Mouse (Mus musculus) neural tube, embryonic 14.5 days (tissue): Measurements from ENCODE around the gene Trafd1. TPM values are rescaled to one million over a fixed set of nuclear protein-coding genes. Genes with fewer than 3 reads are reported as not detected.
A peak's percentile ranks its signal among the peaks of the same experiment; 100 is the strongest.

Experiments used
- ATAC-seq: fragments of 200-750 bp; cut with Nextera tagmentation; 2 replicates; pipeline ENCODE4 v1.8.0; 2017; ENCODE audit warnings: low read depth, mild to moderate bottlenecking, moderate TSS enrichment, moderate library complexity
- H3K27ac ChIP-seq: fragments of 300-500 bp; sonication (generic); 2 replicates; pipeline ENCODE4 v1.5.1; 2014; ENCODE audit warnings: low read depth, mild to moderate bottlenecking, control low read depth, low read length, moderate library complexity, mixed read lengths
- H3K27me3 ChIP-seq: fragments of 300-500 bp; sonication (generic); 2 replicates; pipeline ENCODE4 v1.6.1; 2014; ENCODE audit warnings: low read length; ENCODE audit not compliant: control insufficient read depth, insufficient read depth
- H3K36me3 ChIP-seq: fragments of 300-500 bp; sonication (generic); 2 replicates; pipeline ENCODE4 v1.6.1; 2014; ENCODE audit warnings: low read length, mixed read lengths; ENCODE audit not compliant: control insufficient read depth, insufficient read depth
- H3K4me1 ChIP-seq: fragments of 300-500 bp; sonication (generic); 2 replicates; pipeline ENCODE4 v1.6.1; 2014; ENCODE audit warnings: low read length; ENCODE audit not compliant: control insufficient read depth, insufficient read depth
- H3K4me2 ChIP-seq: fragments of 300-500 bp; sonication (generic); 2 replicates; pipeline ENCODE4 v1.6.1; 2014; ENCODE audit warnings: mild to moderate bottlenecking, low read depth, low read length, control low read depth
- H3K4me3 ChIP-seq: fragments of 300-500 bp; sonication (generic); 2 replicates; pipeline ENCODE4 v1.5.1; 2014; ENCODE audit warnings: low read depth, low read length, control low read depth, mixed read lengths
- H3K9ac ChIP-seq: fragments of 300-500 bp; sonication (generic); replicated peaks from 2 replicates; pipeline ENCODE4 v1.6.1; 2014; ENCODE audit warnings: low read depth, mild to moderate bottlenecking, control low read depth, low read length, mixed read lengths
- H3K9me3 ChIP-seq: fragments of 300-500 bp; sonication (generic); 2 replicates; pipeline ENCODE4 v1.6.1; 2016; ENCODE audit warnings: low read length; ENCODE audit not compliant: control insufficient read depth
- WGBS: fragments of 180-500 bp; shearing (Covaris S2); extraction: QIAGEN DNeasy Blood & Tissue Kit; methylation state at CpG from one replicate; pipeline ENCODE4 v1.1.7; 2014; 5-methylcytosine and 5-hydroxymethylcytosine counted together
- polyA plus RNA-seq: library from polyadenylated mRNA; unstranded; fragments of >200 nt; fragmentation: Nextera tagmentation; extraction: Ambion mirVana; gene quantifications from 2 replicates; pipeline ENCODE4 v1.2.1, GENCODE M21; 2014

The Trafd1 gene
- 117 and 121 TPM in 2 replicates for polyA plus RNA-seq

DNA sequence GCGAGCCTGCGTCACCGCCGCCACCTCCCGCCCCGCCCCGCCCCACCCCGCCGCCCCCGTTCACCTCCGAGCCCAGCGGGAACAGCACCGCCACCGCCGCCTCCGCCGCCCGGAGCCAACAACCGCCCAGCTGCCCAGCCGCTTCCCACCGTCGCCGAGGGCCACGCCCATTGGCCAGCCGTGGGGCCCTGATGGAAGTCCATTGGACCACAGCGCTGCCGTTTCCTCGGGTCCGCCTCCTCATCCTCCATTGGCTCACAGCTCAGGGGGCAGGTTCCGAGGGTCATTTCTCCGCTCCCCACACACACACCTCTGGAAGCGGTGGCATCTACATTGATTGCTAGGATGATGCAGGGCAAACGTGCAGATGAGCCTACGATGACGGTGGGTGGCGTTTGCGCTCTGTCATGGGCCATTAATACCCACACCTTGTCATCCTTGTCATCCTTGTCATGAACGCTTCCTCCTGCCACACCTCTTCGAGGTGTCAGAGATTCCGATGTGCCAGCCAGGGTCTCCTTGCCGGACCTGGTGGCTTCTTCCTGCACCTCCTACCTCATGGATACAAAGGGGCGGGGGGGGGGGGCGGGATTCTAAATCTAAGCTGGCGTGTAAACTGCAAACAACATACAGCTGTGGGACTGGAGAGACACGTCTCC, at the start of gene Trafd1:
Gene Trafd1, minus strand, starts transcription at position 172 of the 659 bp plus-strand sequence.
- Histone ChIP-seq H3K9ac (peak within 1 kb of the TSS; percentile 68), H3K4me3 (peak within 1 kb of the TSS; percentile 55), H3K36me3 (peaks cover 8% of the 10 kb centered on the region), H3K9me3 (no peaks in the 10 kb centered on the region), H3K4me1 (peaks cover 10% of the 10 kb centered on the region; the same call in 1 of the 2 replicates), H3K27ac (peak within 1 kb of the TSS; percentile 85), H3K4me2 (peak within 1 kb of the TSS; percentile 66), H3K27me3 (no peaks in the 10 kb centered on the region)
- under 1% methylated on average over 31 of the region's 45 CpGs for WGBS
- ATAC-seq: peak; percentile 98

DNA sequence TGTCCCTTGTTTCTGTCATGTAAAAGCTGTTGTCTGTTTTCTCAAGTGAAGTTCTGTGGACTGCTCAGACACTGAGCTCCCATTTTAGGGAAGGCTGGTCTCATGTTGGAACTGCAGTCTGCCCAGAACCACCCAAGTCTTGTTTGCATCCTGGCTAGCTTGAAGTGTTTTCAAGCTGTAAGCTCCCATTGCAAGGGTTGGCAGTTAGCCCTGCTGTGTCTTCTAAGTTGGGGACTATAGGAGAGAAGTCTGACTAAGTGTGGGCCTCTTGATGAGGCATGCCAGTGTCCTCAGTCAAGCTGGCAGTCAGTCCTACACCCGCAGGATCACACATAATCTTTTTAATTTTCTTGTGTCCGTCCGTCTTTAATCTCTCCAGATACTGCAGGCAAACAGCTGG, 43.5 kb upstream of the Trafd1 start:
- H3K9ac ChIP-seq: no peak overlapping the region
- no peaks in the 10 kb centered on the region for H3K4me1 ChIP-seq
- H3K36me3 ChIP-seq: peaks cover 83% of the 10 kb centered on the region
- H3K4me3 ChIP-seq: no peak overlapping the region
- H3K27me3 ChIP-seq: no peaks in the 10 kb centered on the region
- ATAC-seq: no peak
- H3K9me3 ChIP-seq: no peaks in the 10 kb centered on the region
- H3K27ac ChIP-seq: no peak overlapping the region
- H3K4me2 ChIP-seq: no peak overlapping the region
- 86% methylated on average over 3 of the region's 3 CpGs for WGBS

DNA sequence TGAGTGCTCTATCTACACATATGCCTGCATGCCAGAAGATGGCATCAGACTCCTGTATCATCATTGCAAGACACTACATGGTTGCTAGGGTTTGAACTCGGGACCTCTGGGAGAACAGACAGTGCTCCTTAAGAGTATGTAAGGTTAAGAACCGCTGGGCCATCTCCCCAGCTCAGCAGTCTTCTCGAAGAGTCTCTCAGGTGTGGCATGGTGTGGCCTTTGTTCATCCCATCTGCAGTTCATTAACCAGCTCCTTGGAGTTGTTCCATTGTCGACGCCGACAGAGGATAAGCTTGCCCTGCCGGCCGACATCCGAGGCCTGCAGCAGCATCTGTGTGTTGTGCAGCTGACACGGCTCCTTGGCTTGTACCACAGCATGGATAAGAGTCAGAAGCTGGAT, 37.9 kb upstream of the Trafd1 start:
- peaks cover 73% of the 10 kb centered on the region for H3K36me3 ChIP-seq
- no peak overlapping the region for H3K9ac ChIP-seq
- no peak for ATAC-seq
- no peaks in the 10 kb centered on the region for H3K4me1 ChIP-seq
- H3K27ac ChIP-seq: no peak overlapping the region
- no peaks in the 10 kb centered on the region for H3K27me3 ChIP-seq
- no peaks in the 10 kb centered on the region for H3K9me3 ChIP-seq
- 92% methylated on average over 10 of the region's 10 CpGs for WGBS
- no peak overlapping the region for H3K4me3 ChIP-seq
- no peak overlapping the region for H3K4me2 ChIP-seq

DNA sequence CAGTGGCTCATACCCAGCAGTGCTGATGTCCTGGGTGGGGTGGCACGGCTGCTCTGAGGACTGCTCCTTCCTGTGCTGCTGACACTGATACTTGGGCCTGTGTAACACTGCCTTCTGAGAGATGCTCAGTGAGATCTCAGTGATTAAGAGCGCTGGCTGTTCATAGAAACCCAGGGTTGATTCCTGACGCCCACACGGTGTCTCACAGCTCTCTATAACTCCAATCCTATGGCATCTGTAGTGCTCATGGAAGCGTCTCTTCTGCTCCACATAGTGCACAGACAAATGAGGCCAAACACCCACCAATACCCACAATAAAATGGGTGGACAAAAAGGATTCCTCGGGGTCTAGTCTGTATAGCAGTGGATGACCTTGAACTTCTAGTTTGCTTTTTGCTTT, 37.4 kb upstream of the Trafd1 start:
- Histone ChIP-seq H3K36me3 (peaks cover 73% of the 10 kb centered on the region), H3K27me3 (no peaks in the 10 kb centered on the region), H3K27ac (no peak overlapping the region), H3K4me2 (no peak overlapping the region), H3K9me3 (no peaks in the 10 kb centered on the region), H3K4me1 (no peaks in the 10 kb centered on the region), H3K9ac (no peak overlapping the region), H3K4me3 (no peak overlapping the region)
- 94% methylated on average over 6 of the region's 6 CpGs for WGBS
- no peak for ATAC-seq

DNA sequence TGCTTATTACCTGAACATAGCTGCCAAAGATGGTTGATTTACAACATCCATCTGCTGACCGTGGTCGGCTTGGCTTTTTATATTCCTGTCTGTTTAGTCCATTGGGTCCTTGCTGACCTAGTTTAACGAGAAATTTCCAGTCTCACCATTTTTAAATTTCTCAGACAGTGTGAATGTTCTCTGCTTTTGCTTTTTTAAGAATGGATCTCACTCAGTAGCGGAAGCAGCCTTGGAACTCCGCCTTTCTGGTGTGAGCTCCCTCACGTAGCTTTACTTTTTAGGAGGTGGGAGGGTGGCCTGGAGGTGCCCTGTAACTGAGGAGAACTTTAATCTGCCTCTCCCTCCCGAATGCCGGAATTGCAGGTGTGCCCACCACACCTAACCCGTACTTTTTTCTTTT, 35.3 kb upstream of the Trafd1 start:
- WGBS: 92% methylated on average over 9 of the region's 9 CpGs
- H3K9ac ChIP-seq: no peak overlapping the region
- no peak for ATAC-seq

DNA sequence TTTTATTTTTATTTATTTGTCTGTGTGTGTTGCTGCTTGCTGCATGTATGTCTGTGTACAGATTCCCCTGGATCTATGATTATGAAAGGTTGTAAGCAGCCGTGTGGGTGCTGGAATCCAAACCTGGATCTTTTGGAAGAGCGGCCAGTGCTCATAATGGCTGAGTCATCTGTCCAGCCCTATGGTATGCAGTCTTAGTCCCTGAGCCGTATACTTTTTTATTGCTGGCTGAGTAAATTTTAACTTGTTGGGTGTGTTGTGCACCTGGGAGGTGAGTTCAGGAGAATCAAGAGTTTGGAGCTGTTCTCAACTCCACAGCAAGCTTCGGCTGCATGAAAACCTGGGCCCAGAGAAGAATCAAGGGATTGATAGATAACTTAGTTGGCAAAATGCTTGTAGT, 25.5 kb upstream of the Trafd1 start:
- H3K36me3 ChIP-seq: peaks cover 33% of the 10 kb centered on the region
- 94% methylated on average over 4 of the region's 4 CpGs for WGBS

More for the DNA sequence above, 35.3 kb upstream of the Trafd1 start:
- no peaks in the 10 kb centered on the region for H3K4me1 ChIP-seq
- H3K27ac ChIP-seq: no peak overlapping the region
- no peak overlapping the region for H3K4me3 ChIP-seq
- H3K36me3 ChIP-seq: peaks cover 78% of the 10 kb centered on the region
- H3K4me2 ChIP-seq: no peak overlapping the region
- no peaks in the 10 kb centered on the region for H3K27me3 ChIP-seq
- no peaks in the 10 kb centered on the region for H3K9me3 ChIP-seq

DNA sequence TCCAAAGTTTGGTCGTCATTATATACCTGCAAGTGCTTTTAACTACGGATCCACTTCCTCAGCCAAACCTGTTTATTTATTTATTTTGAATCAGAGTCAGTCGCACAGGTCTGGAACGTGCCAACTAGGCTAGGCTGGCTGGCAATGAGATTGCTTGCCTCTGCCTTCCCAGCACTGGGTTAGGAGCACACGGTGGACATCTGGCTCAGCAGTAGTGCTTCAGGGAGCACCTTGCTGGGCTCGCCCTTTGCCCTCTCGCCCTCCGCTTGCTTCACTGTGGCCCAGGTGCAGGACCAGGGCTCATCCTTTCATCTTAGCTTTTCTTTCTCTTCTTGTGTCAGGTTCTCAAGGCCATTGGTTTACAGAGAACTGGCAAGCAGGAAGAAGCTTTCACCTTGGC, 22.4 kb upstream of the Trafd1 start:
- no peaks in the 10 kb centered on the region for H3K27me3 ChIP-seq
- no peak overlapping the region for H3K4me2 ChIP-seq
- 92% methylated on average over 8 of the region's 8 CpGs for WGBS
- peaks cover 16% of the 10 kb centered on the region for H3K36me3 ChIP-seq
- no peaks in the 10 kb centered on the region for H3K4me1 ChIP-seq
- H3K4me3 ChIP-seq: no peak overlapping the region
- H3K27ac ChIP-seq: no peak overlapping the region
- ATAC-seq: no peak
- no peak overlapping the region for H3K9ac ChIP-seq
- no peaks in the 10 kb centered on the region for H3K9me3 ChIP-seq

More for the DNA sequence above, 25.5 kb upstream of the Trafd1 start:
- Histone ChIP-seq H3K27me3 (no peaks in the 10 kb centered on the region), H3K4me2 (no peak overlapping the region), H3K9me3 (no peaks in the 10 kb centered on the region), H3K4me1 (no peaks in the 10 kb centered on the region), H3K4me3 (no peak overlapping the region), H3K27ac (no peak overlapping the region), H3K9ac (no peak overlapping the region)
- no peak for ATAC-seq

DNA sequence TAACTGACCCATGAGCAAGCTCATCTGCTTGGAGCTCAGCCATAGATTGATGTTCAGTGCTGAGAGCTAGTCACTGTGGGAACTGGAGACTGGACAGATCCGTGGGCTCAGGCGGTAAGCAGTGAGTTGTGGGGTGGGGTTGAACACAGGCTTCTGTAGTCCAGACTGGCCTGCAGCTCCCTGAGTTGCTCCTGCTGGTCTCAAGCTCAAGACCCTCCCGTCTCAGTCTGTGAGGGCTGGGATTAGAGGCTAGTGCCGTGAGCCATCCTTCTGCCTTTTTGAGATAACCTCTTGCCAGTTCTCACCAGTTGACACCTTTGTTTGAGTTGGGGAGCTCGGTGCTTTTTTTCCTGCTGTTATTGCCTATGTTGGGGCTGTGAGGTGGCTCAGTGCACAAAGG, 15.4 kb upstream of the Trafd1 start:
- H3K27ac ChIP-seq: no peak overlapping the region

DNA sequence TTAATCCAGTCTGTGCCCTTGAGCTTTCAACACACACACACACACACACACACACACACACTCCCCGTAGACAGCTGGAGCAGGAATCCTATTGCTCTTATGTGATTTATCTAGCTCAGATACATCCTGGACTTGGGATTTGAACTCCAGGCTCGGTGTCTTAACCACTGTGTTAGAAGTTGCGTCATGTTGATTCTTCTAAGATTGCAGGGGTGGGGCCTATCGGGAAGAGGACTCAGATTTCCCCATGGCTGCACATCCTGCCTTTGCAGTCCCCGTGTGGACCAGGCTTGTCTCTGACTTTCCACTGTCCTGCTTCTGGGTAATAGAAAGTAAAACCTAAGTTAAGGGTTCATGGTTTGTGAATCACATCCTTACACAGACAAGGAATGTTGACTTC, 14.6 kb upstream of the Trafd1 start:
- ATAC-seq: no peak
- no peaks in the 10 kb centered on the region for H3K9me3 ChIP-seq
- H3K4me1 ChIP-seq: peaks cover 6% of the 10 kb centered on the region; the same call in 1 of the 2 replicates
- H3K9ac ChIP-seq: no peak overlapping the region
- no peaks in the 10 kb centered on the region for H3K36me3 ChIP-seq
- 81% methylated on average over 5 of the region's 5 CpGs for WGBS
- H3K27me3 ChIP-seq: no peaks in the 10 kb centered on the region
- no peak overlapping the region for H3K27ac ChIP-seq
- H3K4me3 ChIP-seq: no peak overlapping the region
- H3K4me2 ChIP-seq: no peak overlapping the region

More for the DNA sequence above, 15.4 kb upstream of the Trafd1 start:
- H3K9me3 ChIP-seq: no peaks in the 10 kb centered on the region
- no peak overlapping the region for H3K4me2 ChIP-seq
- H3K9ac ChIP-seq: no peak overlapping the region
- no peak for ATAC-seq
- WGBS: 93% methylated on average over 5 of the region's 5 CpGs
- no peaks in the 10 kb centered on the region; the same call in 1 of the 2 replicates for H3K36me3 ChIP-seq
- peaks cover 6% of the 10 kb centered on the region; the same call in 1 of the 2 replicates for H3K4me1 ChIP-seq
- H3K4me3 ChIP-seq: no peak overlapping the region
- H3K27me3 ChIP-seq: no peaks in the 10 kb centered on the region
